Mouse (Mus musculus) G1E (cell line): ENCODE results near the gene Map3k20. TPM values are rescaled to one million over a fixed set of nuclear protein-coding genes. Genes with fewer than 3 reads are reported as not detected.

Experiments
- ATAC-seq: 2 replicates; pipeline ENCODE4 v1.8.0; 2016; ENCODE audit warnings: mild to moderate bottlenecking; ENCODE audit not compliant: insufficient number of reproducible peaks, poor library complexity, low FRiP score, severe bottlenecking; ENCODE audit errors: extremely low read depth
- DNase-seq: peaks from one replicate; pipeline ENCODE4 v3.0.0; 2012; ENCODE audit warnings: low spot score
- H3K27me3 ChIP-seq: 2 replicates; pipeline ENCODE4 v1.6.1; 2012; ENCODE audit warnings: mild to moderate bottlenecking, low read length, inconsistent platforms; ENCODE audit not compliant: insufficient read depth
- H3K36me3 ChIP-seq: replicated peaks from 2 replicates; pipeline ENCODE3; 2012; ENCODE audit warnings: mild to moderate bottlenecking, inconsistent platforms
- H3K4me1 ChIP-seq: 2 replicates; pipeline ENCODE4 v1.6.1; 2012; ENCODE audit warnings: low read depth, low read length, inconsistent platforms, mixed read lengths; ENCODE audit not compliant: insufficient read depth
- H3K4me3 ChIP-seq: 2 replicates; pipeline ENCODE4 v1.5.1; 2012; ENCODE audit warnings: low read depth, mild to moderate bottlenecking, inconsistent platforms, low read length, moderate library complexity, mixed read lengths
- H3K9me3 ChIP-seq: replicated peaks from 2 replicates; pipeline ENCODE4 v1.6.1; 2012; ENCODE audit warnings: inconsistent platforms
- CTCF ChIP-seq: IDR thresholded peaks from 2 replicates; pipeline ENCODE4 v1.5.1; 2012; ENCODE audit warnings: low read depth, low read length, inconsistent platforms, mixed read lengths
- GATA1 ChIP-seq: IDR thresholded peaks from 2 replicates; pipeline ENCODE4 v1.6.1; 2012; ENCODE audit warnings: borderline replicate concordance, low read length, inconsistent platforms, mixed read lengths
- GATA2 ChIP-seq: IDR thresholded peaks from 2 replicates; pipeline ENCODE4 v1.6.1; 2012; ENCODE audit warnings: low read depth, low read length, inconsistent platforms, borderline replicate concordance
- POLR2AphosphoS5 ChIP-seq: IDR thresholded peaks from 2 replicates; pipeline ENCODE4 v1.6.1; 2012; ENCODE audit warnings: low read depth, low read length, inconsistent platforms; ENCODE audit not compliant: insufficient replicate concordance
- TAL1 ChIP-seq: conservative IDR thresholded peaks from 2 replicates; pipeline ENCODE4 v1.6.1; 2012; ENCODE audit warnings: low read depth, low read length, inconsistent platforms, mixed read lengths
- polyA plus RNA-seq: library from polyadenylated mRNA; stranded (reverse); fragments of >175 nt; gene quantifications from 2 replicates; pipeline ENCODE4 v1.2.3, GENCODE M21; 2012
- total RNA-seq, 2 experiments: library from RNA; stranded (forward) in 1 of 2; stranded (reverse) in 1 of 2; fragments of 200-1000 nt in 1 of 2; fragments of >200 nt in 1 of 2; fragmentation: Nextera tagmentation in 1 of 2; gene quantifications; 2 replicates each; pipeline ENCODE4 v1.2.3; 2014 to 2017

The Map3k20 gene
- total RNA-seq (2014; fragmentation: Nextera tagmentation) (58.0 and 60.5 TPM in 2 replicates), total RNA-seq (2017) (18.9 and 23.2 TPM in 2 replicates), polyA plus RNA-seq (2.1 and 2.3 TPM in 2 replicates)

DNA sequence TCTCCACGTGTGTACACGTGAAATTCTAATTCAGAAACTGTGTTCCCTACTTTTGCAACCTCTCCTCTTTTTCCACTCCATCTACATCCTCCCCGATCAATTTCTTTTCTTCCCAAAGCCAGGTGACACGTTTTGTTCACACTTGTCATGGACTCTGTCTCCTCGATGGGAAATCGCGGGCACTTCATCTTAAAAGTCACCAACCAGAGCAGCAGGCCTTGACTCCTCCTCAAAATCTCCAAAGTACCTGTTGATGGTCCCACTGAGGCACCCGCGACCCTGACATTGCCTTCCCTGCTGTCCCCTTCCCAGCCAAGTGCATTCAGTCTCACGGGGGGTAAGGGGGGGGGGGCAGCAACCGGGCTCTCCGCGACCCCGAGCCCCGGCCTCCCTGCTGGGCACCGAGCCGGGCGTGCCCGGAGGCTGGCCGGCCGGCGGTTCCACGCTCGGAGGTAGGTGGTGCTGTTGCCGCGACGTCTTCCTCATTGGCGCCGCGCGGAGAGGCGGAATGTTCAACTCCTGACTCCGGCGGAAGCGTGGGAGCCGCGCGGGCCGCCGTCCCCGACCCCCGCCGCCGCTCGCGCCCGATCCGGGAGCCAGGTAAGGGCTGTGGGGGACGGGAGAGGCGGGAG lies at the start of gene Map3k20:
TSS of gene Map3k20 (plus strand) at position 382 of the 632 bp plus-strand sequence.
- Histone ChIP-seq H3K36me3 (peaks cover 16% of the 10 kb centered on the region), H3K9me3 (no peaks in the 10 kb centered on the region), H3K27me3 (peaks cover 17% of the 10 kb centered on the region), H3K4me3 (peak within 1 kb of the TSS; percentile 86), H3K4me1 (peaks cover 19% of the 10 kb centered on the region)
- ATAC-seq (peak; percentile 37; the same call in 1 of the 2 replicates), DNase-seq (peak; percentile 60)
- TF ChIP-seq GATA1 (no peak), POLR2AphosphoS5 (no peak), CTCF (no peak), TAL1 (no peak), GATA2 (no peak)

DNA sequence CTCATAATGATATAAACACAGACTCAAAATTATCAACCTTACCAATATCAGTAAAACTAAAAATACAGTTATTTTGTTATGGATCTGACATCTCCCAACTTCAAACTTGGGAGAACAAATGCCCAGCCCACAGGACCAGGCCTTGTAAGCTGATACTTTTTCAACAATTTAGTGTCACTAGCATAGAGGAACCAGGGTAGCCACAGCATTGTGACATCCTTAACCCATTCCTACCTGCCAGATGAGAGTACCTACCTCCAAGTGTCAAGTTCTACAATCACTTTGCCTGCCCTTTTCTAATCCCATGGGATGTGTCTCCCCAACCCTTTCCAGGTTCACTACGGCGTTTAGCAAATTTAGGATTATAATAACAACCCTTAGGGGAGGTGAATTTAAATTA lies 47.0 kb upstream of the Map3k20 start:
- no peak for ATAC-seq
- Histone ChIP-seq H3K9me3 (no peaks in the 10 kb centered on the region), H3K36me3 (no peaks in the 10 kb centered on the region), H3K27me3 (peaks cover 23% of the 10 kb centered on the region), H3K4me3 (no peak overlapping the region), H3K4me1 (peaks cover 6% of the 10 kb centered on the region)
- DNase-seq = no peak
- TF ChIP-seq CTCF = no peak
- no peak for TF ChIP-seq GATA2
- TF ChIP-seq POLR2AphosphoS5 = no peak
- TF ChIP-seq TAL1 = no peak
- TF ChIP-seq GATA1 = no peak

DNA sequence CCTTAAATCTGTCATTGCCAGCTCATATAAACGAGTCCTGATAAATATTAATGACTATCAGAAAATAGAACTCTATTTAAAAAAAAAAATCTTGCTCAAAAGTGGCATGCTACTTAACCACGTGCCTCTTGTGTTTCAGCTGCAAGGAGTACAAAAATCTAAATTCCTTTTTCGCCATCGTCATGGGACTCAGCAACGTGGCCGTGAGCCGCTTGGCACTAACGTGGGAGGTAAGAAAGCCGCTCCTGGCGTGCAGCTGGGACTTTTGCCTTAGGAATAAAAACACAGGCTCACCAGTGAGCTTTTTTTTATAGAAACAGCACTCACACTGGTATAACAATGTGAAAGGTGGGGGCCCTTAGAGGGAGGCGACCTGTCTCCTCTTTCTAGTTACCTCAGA lies 46.5 kb upstream of the Map3k20 start:
- TF ChIP-seq GATA2 = no peak
- TF ChIP-seq POLR2AphosphoS5 = no peak
- TF ChIP-seq TAL1 = no peak
- TF ChIP-seq GATA1 = no peak
- no peak for DNase-seq
- H3K4me3 ChIP-seq = no peak overlapping the region
- no peaks in the 10 kb centered on the region for H3K36me3 ChIP-seq
- no peaks in the 10 kb centered on the region for H3K9me3 ChIP-seq
- H3K27me3 ChIP-seq = peaks cover 22% of the 10 kb centered on the region
- H3K4me1 ChIP-seq = peaks cover 6% of the 10 kb centered on the region
- ATAC-seq = no peak

DNA sequence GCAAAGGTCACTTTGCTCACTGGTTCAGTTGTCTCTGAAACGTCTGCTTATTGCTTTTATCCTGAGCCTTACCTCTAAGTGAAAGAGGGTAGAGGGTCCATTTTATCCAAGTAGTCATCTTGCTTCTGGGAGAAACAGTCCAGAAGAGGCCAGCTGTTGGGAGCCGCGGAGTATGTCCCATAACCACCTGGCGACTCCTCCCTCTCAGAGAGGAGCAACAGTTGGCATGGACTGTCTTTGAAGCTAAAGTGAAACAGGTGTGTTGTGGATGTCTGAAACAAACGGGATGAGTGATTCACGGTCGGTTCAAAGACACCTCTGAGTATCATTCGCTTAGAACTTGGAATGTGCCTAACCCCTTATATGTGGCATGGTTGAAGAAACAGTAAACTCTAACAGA lies 46.0 kb upstream of the Map3k20 start:
- no peak overlapping the region for H3K4me3 ChIP-seq
- H3K4me1 ChIP-seq = peaks cover 6% of the 10 kb centered on the region
- H3K36me3 ChIP-seq = no peaks in the 10 kb centered on the region
- TF ChIP-seq GATA1 = no peak
- TF ChIP-seq GATA2 = no peak
- no peak for TF ChIP-seq CTCF
- no peak for TF ChIP-seq POLR2AphosphoS5
- TF ChIP-seq TAL1 = no peak
- no peaks in the 10 kb centered on the region for H3K9me3 ChIP-seq
- peaks cover 23% of the 10 kb centered on the region for H3K27me3 ChIP-seq
- DNase-seq (no peak), ATAC-seq (no peak)

DNA sequence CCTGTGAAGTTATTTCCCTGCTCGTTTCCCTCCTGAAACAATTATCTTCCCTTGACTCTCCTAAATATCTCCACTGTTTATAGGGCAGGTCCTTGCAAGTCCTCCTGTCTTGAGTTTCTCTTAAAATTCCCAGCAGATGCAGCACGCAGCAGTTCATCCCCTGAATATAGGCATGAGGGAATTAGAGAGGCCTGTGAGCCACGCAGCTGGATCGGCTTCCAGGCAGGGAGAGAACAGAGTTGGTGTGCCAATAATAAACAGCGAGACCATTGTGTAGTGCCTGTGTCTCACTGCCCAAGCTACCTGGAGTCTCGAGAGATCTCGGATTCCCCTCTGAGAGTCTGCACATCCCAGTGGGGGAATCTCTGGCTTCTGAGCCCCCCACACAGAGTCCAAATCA lies 45.4 kb upstream of the Map3k20 start:
- ATAC-seq (no peak), DNase-seq (no peak)
- Histone ChIP-seq H3K36me3 (no peaks in the 10 kb centered on the region), H3K4me1 (peaks cover 6% of the 10 kb centered on the region), H3K9me3 (no peaks in the 10 kb centered on the region), H3K4me3 (no peak overlapping the region), H3K27me3 (peaks cover 27% of the 10 kb centered on the region)
- TF ChIP-seq GATA2 (no peak), POLR2AphosphoS5 (no peak), TAL1 (no peak), CTCF (no peak), GATA1 (no peak)

DNA sequence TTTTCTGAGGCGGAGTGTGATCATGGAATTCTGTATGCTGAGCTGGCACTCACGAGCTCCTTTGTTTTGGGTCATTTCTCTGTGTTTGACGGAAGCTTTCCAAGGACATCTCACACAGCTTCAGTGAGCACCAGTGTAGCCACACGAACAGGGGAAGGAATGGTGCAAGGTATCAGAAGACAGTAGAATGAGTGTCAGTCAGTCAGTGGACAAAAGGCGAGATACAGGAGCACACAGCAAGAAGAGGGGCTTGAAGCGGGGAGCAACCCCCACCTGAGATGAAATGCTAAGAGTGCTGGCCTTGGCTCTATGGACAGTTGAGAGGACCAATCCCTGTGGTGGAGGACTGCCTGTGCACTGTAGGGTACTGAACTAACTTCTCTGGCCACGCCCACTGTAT lies 44.7 kb upstream of the Map3k20 start:
- Histone ChIP-seq H3K4me1 (peaks cover 6% of the 10 kb centered on the region), H3K36me3 (no peaks in the 10 kb centered on the region), H3K4me3 (no peak overlapping the region), H3K27me3 (peaks cover 27% of the 10 kb centered on the region), H3K9me3 (no peaks in the 10 kb centered on the region)
- no peak for ATAC-seq
- DNase-seq = no peak
- TF ChIP-seq POLR2AphosphoS5 = no peak
- no peak for TF ChIP-seq TAL1
- no peak for TF ChIP-seq GATA2
- TF ChIP-seq GATA1 = no peak
- TF ChIP-seq CTCF = no peak
